Mouse (Mus musculus): ENCODE results near the gene Gm20696.

DNA sequence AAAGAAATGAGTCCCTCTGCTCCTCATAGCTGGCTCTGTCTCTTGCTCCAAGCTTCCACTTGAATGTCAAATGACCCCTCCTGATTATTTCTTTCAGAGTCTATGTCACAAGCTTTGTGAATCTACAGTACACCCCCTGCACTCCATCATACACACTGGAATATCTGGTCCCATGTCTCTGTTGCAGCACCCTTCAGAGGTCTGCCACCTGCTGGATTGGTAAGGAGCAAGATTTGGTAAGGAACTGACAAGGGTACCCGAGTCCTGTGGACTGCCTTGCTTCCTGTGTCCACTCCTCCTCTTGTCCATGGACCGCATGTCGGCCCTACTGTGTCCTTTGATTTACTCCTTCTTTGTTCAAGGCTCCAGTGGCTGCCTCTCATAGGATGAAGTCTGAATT is 5.2 kb upstream of the Gm20696 start:
- TF ChIP-seq POLR2A (IDR thresholded peaks at IDR 0.05; ENCODE audit: borderline replicate concordance, extremely low read depth, insufficient read depth, insufficient read length, poor library complexity, severe bottlenecking) (no peak), CTCF (IDR thresholded peaks at IDR 0.05; ENCODE audit: borderline replicate concordance, extremely low read depth, insufficient read depth, insufficient read length) (peak; percentile 21; the same call in 1 of the 2 replicates)

Data from brain, embryonic 14.5 days (tissue).